In genomic region chr4:128245201-128245600, GRCm38 (mm10) we compare ENCODE assay signal across 29 mouse cellular contexts. TPM values are rescaled to one million over a fixed set of nuclear protein-coding genes. Genes with fewer than 3 reads are reported as not detected.
DNase-seq lines count a peak whose midpoint lies in the region; ATAC-seq and TF ChIP-seq lines count a peak whose summit lies in the region.
"Had no signal": no experiment of that assay in that cellular context is flagged by ENCODE, and none has a peak within 500 bp of the region (broad histone marks: within the 10 kb centered on the region; RNA-seq: fewer than 3 reads in every experiment).

No protein-coding gene starts in this region.

- 50% methylated on average over 2 of the region's 2 CpGs for WGBS in embryonic facial prominence, embryonic 11.5 days
- WGBS in embryonic facial prominence, embryonic 10.5 days, result 34% methylated on average over 2 of the region's 2 CpGs
- 28% methylated on average over 2 of the region's 2 CpGs for WGBS in limb, embryonic 14.5 days
- 39% methylated on average over 2 of the region's 2 CpGs for WGBS in limb, embryonic 10.5 days
- WGBS in embryonic facial prominence, embryonic 14.5 days, result 27% methylated on average over 2 of the region's 2 CpGs
- 53% methylated on average over 2 of the region's 2 CpGs for WGBS in hindbrain, embryonic 14.5 days

- H3K4me1 ChIP-seq in embryonic facial prominence, embryonic 11.5 days (ENCODE audit: control insufficient read depth, insufficient read depth, low read length), result no peaks in the 10 kb centered on the region; the same call in 1 of the 2 replicates
- H3K4me1 ChIP-seq in embryonic facial prominence, embryonic 10.5 days, result peaks cover 18% of the 10 kb centered on the region
- no peaks in the 10 kb centered on the region for H3K4me1 ChIP-seq in limb, embryonic 14.5 days (ENCODE audit: control insufficient read depth, insufficient read depth, low read length)
- H3K4me1 ChIP-seq in limb, embryonic 10.5 days, result peaks cover 6% of the 10 kb centered on the region; the same call in 1 of the 2 replicates
- no peaks in the 10 kb centered on the region for H3K4me1 ChIP-seq in embryonic facial prominence, embryonic 14.5 days (ENCODE audit: control insufficient read depth, insufficient read depth, low read length)
- H3K4me1 ChIP-seq in hindbrain, embryonic 14.5 days (replicated peaks; ENCODE audit: control insufficient read depth, insufficient read depth, low read length), result peaks cover 29% of the 10 kb centered on the region
- H3K4me1 ChIP-seq: heart, embryonic 10.5 days; heart, embryonic 13.5 days had no signal

- no peaks in the 10 kb centered on the region for H3K27me3 ChIP-seq in embryonic facial prominence, embryonic 11.5 days (ENCODE audit: control insufficient read depth, insufficient read depth, low read length)
- H3K27me3 ChIP-seq in embryonic facial prominence, embryonic 10.5 days (replicated peaks; ENCODE audit: low read depth, poor library complexity, severe bottlenecking), result 0 out of 2 replicates have a peak, but pooled peaks cover 3% of the 10 kb centered on the region
- H3K27me3 ChIP-seq in limb, embryonic 14.5 days (ENCODE audit: control insufficient read depth, insufficient read depth, low read length), result no peaks in the 10 kb centered on the region
- H3K27me3 ChIP-seq in limb, embryonic 10.5 days (ENCODE audit: low read depth, poor library complexity, severe bottlenecking), result no peaks in the 10 kb centered on the region
- H3K27me3 ChIP-seq in embryonic facial prominence, embryonic 14.5 days (replicated peaks; ENCODE audit: control insufficient read depth, insufficient read depth, low read length), result no peaks in the 10 kb centered on the region
- H3K27me3 ChIP-seq in hindbrain, embryonic 14.5 days (ENCODE audit: control insufficient read depth, insufficient read depth, low read length), result no peaks in the 10 kb centered on the region
- H3K27me3 ChIP-seq: embryonic facial prominence, embryonic 12.5 days; forebrain, embryonic 12.5 days; forebrain, embryonic 15.5 days; hindbrain, embryonic 15.5 days had no signal

- no peak overlapping the region for H3K4me3 ChIP-seq in embryonic facial prominence, embryonic 11.5 days (ENCODE audit: low read depth, low read length)
- no peak overlapping the region for H3K4me3 ChIP-seq in embryonic facial prominence, embryonic 10.5 days
- no peak overlapping the region for H3K4me3 ChIP-seq in limb, embryonic 14.5 days (replicated peaks; ENCODE audit: low read length)
- no peak overlapping the region for H3K4me3 ChIP-seq in limb, embryonic 10.5 days
- H3K4me3 ChIP-seq in embryonic facial prominence, embryonic 14.5 days (ENCODE audit: low read depth, low read length), result no peak overlapping the region
- no peak overlapping the region for H3K4me3 ChIP-seq in hindbrain, embryonic 14.5 days (replicated peaks; ENCODE audit: low read length)
- H3K4me3 ChIP-seq: embryonic facial prominence, embryonic 12.5 days; erythroblast, embryonic 14.5 days; forebrain, embryonic 12.5 days; forebrain, embryonic 15.5 days; heart, adult 2 months; heart, embryonic 10.5 days; heart, embryonic 13.5 days; hindbrain, embryonic 15.5 days had no signal

- no peak overlapping the region for H3K9ac ChIP-seq in embryonic facial prominence, embryonic 11.5 days (replicated peaks; ENCODE audit: low read length)
- no peak overlapping the region for H3K9ac ChIP-seq in limb, embryonic 14.5 days (ENCODE audit: low read depth, low read length, severe bottlenecking)
- H3K9ac ChIP-seq in embryonic facial prominence, embryonic 14.5 days (ENCODE audit: low read depth, low read length), result no peak overlapping the region
- H3K9ac ChIP-seq in hindbrain, embryonic 14.5 days, result no peak overlapping the region
- H3K9ac ChIP-seq: embryonic facial prominence, embryonic 12.5 days; forebrain, embryonic 12.5 days; forebrain, embryonic 15.5 days; heart, embryonic 13.5 days; hindbrain, embryonic 15.5 days had no signal

- no peak overlapping the region for H3K27ac ChIP-seq in embryonic facial prominence, embryonic 11.5 days (replicated peaks; ENCODE audit: low read depth, low read length)
- no peak overlapping the region for H3K27ac ChIP-seq in embryonic facial prominence, embryonic 10.5 days (replicated peaks)
- no peak overlapping the region for H3K27ac ChIP-seq in limb, embryonic 14.5 days (replicated peaks; ENCODE audit: low read depth, low read length)
- no peak overlapping the region for H3K27ac ChIP-seq in limb, embryonic 10.5 days
- H3K27ac ChIP-seq in embryonic facial prominence, embryonic 14.5 days (replicated peaks; ENCODE audit: low read depth, low read length), result no peak overlapping the region
- H3K27ac ChIP-seq in hindbrain, embryonic 14.5 days, result no peak overlapping the region
- H3K27ac ChIP-seq: embryonic facial prominence, embryonic 12.5 days; forebrain, embryonic 12.5 days; forebrain, embryonic 15.5 days; heart, adult 2 months; heart, embryonic 10.5 days; heart, embryonic 13.5 days; hindbrain, embryonic 15.5 days had no signal

- H3K9me3 ChIP-seq in embryonic facial prominence, embryonic 11.5 days (replicated peaks; ENCODE audit: control insufficient read depth, low read length), result no peaks in the 10 kb centered on the region
- H3K9me3 ChIP-seq in embryonic facial prominence, embryonic 10.5 days, result no peaks in the 10 kb centered on the region
- H3K9me3 ChIP-seq in limb, embryonic 14.5 days (ENCODE audit: control insufficient read depth, low read length), result no peaks in the 10 kb centered on the region
- H3K9me3 ChIP-seq in limb, embryonic 10.5 days (replicated peaks), result no peaks in the 10 kb centered on the region
- no peaks in the 10 kb centered on the region for H3K9me3 ChIP-seq in embryonic facial prominence, embryonic 14.5 days (ENCODE audit: control insufficient read depth, low read length)
- no peaks in the 10 kb centered on the region for H3K9me3 ChIP-seq in hindbrain, embryonic 14.5 days (ENCODE audit: control insufficient read depth, low read length)
- H3K9me3 ChIP-seq: embryonic facial prominence, embryonic 12.5 days; forebrain, embryonic 12.5 days; forebrain, embryonic 15.5 days; heart, embryonic 10.5 days; heart, embryonic 13.5 days; hindbrain, embryonic 15.5 days had no signal

- H3K36me3 ChIP-seq in embryonic facial prominence, embryonic 11.5 days (replicated peaks; ENCODE audit: control insufficient read depth, insufficient read depth, low read depth, low read length), result no peaks in the 10 kb centered on the region
- no peaks in the 10 kb centered on the region for H3K36me3 ChIP-seq in embryonic facial prominence, embryonic 10.5 days (replicated peaks)
- H3K36me3 ChIP-seq in limb, embryonic 14.5 days (ENCODE audit: control insufficient read depth, insufficient read depth, low read length), result no peaks in the 10 kb centered on the region
- no peaks in the 10 kb centered on the region for H3K36me3 ChIP-seq in limb, embryonic 10.5 days
- no peaks in the 10 kb centered on the region for H3K36me3 ChIP-seq in embryonic facial prominence, embryonic 14.5 days (ENCODE audit: control insufficient read depth, insufficient read depth, low read length)
- H3K36me3 ChIP-seq in hindbrain, embryonic 14.5 days (replicated peaks; ENCODE audit: control insufficient read depth, insufficient read depth), result no peaks in the 10 kb centered on the region
- H3K36me3 ChIP-seq: embryonic facial prominence, embryonic 12.5 days; forebrain, embryonic 12.5 days; forebrain, embryonic 15.5 days; heart, embryonic 10.5 days; heart, embryonic 13.5 days; hindbrain, embryonic 15.5 days had no signal

- ATAC-seq in embryonic facial prominence, embryonic 11.5 days (replicated peaks; ENCODE audit: insufficient number of reproducible peaks, low FRiP score, low TSS enrichment, low read depth), result no peak
- ATAC-seq in limb, embryonic 14.5 days (ENCODE audit: low FRiP score, low read depth), result no peak
- ATAC-seq in embryonic facial prominence, embryonic 14.5 days (ENCODE audit: low read depth), result no peak
- no peak for ATAC-seq in hindbrain, embryonic 14.5 days (ENCODE audit: low FRiP score)
- ATAC-seq: forebrain, embryonic 15.5 days had no signal

- DNase-seq in embryonic facial prominence, embryonic 11.5 days (ENCODE audit: low spot score), result peak; percentile 68
- DNase-seq in embryonic facial prominence, embryonic 10.5 days (ENCODE audit: low spot score), result no peak
- peak; percentile 71 for DNase-seq in limb, embryonic 14.5 days (ENCODE audit: low spot score)
- DNase-seq in limb, embryonic 10.5 days (ENCODE audit: low spot score), result no peak
- DNase-seq in embryo, embryonic 10.5 days (ENCODE audit: low spot score), result peak; percentile 48
- peak; percentile 62 for DNase-seq in embryonic facial prominence, embryonic 14.5 days (ENCODE audit: low spot score)
- no peak for DNase-seq in hindbrain, embryonic 14.5 days (ENCODE audit: low spot score)
- DNase-seq: adrenal gland, adult 2 months; adrenal gland, postnatal 14 days; B cell, adult 2 months; cerebellum, adult 11 months; cerebellum, adult 2 months; cerebellum, adult 9-11 months; cerebellum, postnatal 25 days; gastrocnemius, postnatal 10 days; gastrocnemius, postnatal 36 days; heart, adult 2 months; heart, postnatal 14 days; heart, postnatal 4 days had no signal

- no peak for TF ChIP-seq POLR2A in limb, embryonic 14.5 days (IDR thresholded peaks at IDR 0.05; ENCODE audit: borderline replicate concordance, extremely low read depth, insufficient read depth, insufficient read length)

- no peak overlapping the region for H3K4me2 ChIP-seq in embryonic facial prominence, embryonic 11.5 days (ENCODE audit: low read depth, low read length)
- no peak overlapping the region for H3K4me2 ChIP-seq in limb, embryonic 14.5 days (replicated peaks; ENCODE audit: low read depth, low read length, severe bottlenecking)
- no peak overlapping the region for H3K4me2 ChIP-seq in embryonic facial prominence, embryonic 14.5 days (ENCODE audit: low read depth, low read length)
- H3K4me2 ChIP-seq in hindbrain, embryonic 14.5 days (replicated peaks), result no peak overlapping the region
- H3K4me2 ChIP-seq: embryonic facial prominence, embryonic 12.5 days; forebrain, embryonic 12.5 days; forebrain, embryonic 15.5 days; heart, embryonic 13.5 days; hindbrain, embryonic 15.5 days had no signal

RNA-seq across cellular contexts. Expression of gene Hmgb4, which starts 15.6 kb away (rescaled TPM):
- not detected in 2 replicates for polyA plus RNA-seq in embryonic facial prominence, embryonic 11.5 days (2014; fragmentation: Nextera tagmentation; extraction: Ambion mirVana)
- not detected in 2 replicates for polyA plus RNA-seq in embryonic facial prominence, embryonic 10.5 days (2016; fragmentation: Nextera tagmentation; extraction: Ambion mirVana)
- not detected in 2 replicates for polyA plus RNA-seq in limb, embryonic 14.5 days (2012; rRNA removed)
- polyA plus RNA-seq in limb, embryonic 14.5 days (2014; fragmentation: Nextera tagmentation; extraction: Ambion mirVana), result not detected in 2 replicates
- not detected in 2 replicates for polyA plus RNA-seq in limb, embryonic 10.5 days (2016; fragmentation: Nextera tagmentation; extraction: Ambion mirVana)
- not detected in 2 replicates for polyA plus RNA-seq in embryonic facial prominence, embryonic 14.5 days (2014; fragmentation: Nextera tagmentation; extraction: Ambion mirVana)
- polyA plus RNA-seq in hindbrain, embryonic 14.5 days (2014; fragmentation: Nextera tagmentation; extraction: Ambion mirVana), result not detected in 2 replicates
- polyA plus RNA-seq: adrenal gland, adult 2 months; cerebellum, adult 2 months; embryonic facial prominence, embryonic 12.5 days; erythroblast, embryonic 14.5 days; forebrain, embryonic 12.5 days; forebrain, embryonic 15.5 days; heart, embryonic 10.5 days; heart, embryonic 13.5 days; heart, embryonic 16.5 days; hindbrain, embryonic 11.5 days; hindbrain, embryonic 15.5 days; intestine, embryonic 14.5 days had no signal

Comparison
In these comparisons a context has a peak if more than half of its experiments do, and no peak if none do; other contexts are left out.
1. DNase-seq: peak in embryonic facial prominence, embryonic 11.5 days (single experiment), limb, embryonic 14.5 days (single experiment), embryo, embryonic 10.5 days (single experiment) and embryonic facial prominence, embryonic 14.5 days (single experiment); none in embryonic facial prominence, embryonic 10.5 days (single experiment), limb, embryonic 10.5 days (single experiment) and hindbrain, embryonic 14.5 days (single experiment).